Mouse (Mus musculus): ENCODE results near the gene Cacna2d3. TPM values are rescaled to one million over a fixed set of nuclear protein-coding genes. Genes with fewer than 3 reads are reported as not detected.
A peak's percentile ranks its signal among the peaks of the same experiment; 100 is the strongest.

The Cacna2d3 gene
- total RNA-seq, 2 experiments from 2014 or later = 112 to 115 TPM

GRCm38 (mm10) chr14:29157096-29157495, 564.6 kb downstream of the Cacna2d3 start:
- no peak for DNase-seq (ENCODE audit: extremely low spot score in 1 of 2, low spot score in 2 of 2)
- H3K27ac ChIP-seq = no peak overlapping the region
- no peak for TF ChIP-seq CTCF (IDR thresholded peaks at IDR 0.05)
- intact Hi-C loops (cut with DNase I) = no loop called here
- H3K4me3 ChIP-seq = no peak overlapping the region

- H3K4me3 ChIP-seq = no peak overlapping the region
- intact Hi-C loops (cut with DNase I) = no loop called here
- no peak overlapping the region for H3K27ac ChIP-seq
- no peak for TF ChIP-seq CTCF (IDR thresholded peaks at IDR 0.05)
- DNase-seq (ENCODE audit: extremely low spot score in 1 of 2, low spot score in 2 of 2) = no peak
Measured at GRCm38 (mm10) chr14:29144184-29144583, 577.5 kb downstream of the Cacna2d3 start.

GRCm38 (mm10) chr14:29137614-29138013, 584.0 kb downstream of the Cacna2d3 start:
- no peak for DNase-seq (ENCODE audit: extremely low spot score in 1 of 2, low spot score in 2 of 2)
- Histone ChIP-seq H3K4me3 (no peak overlapping the region), H3K27ac (no peak overlapping the region)
- TF ChIP-seq CTCF (IDR thresholded peaks at IDR 0.05) = no peak
- intact Hi-C loops (cut with DNase I) = no loop called here

GRCm38 (mm10) chr14:29137006-29137579, 584.6 kb downstream of the Cacna2d3 start:
- no peak for DNase-seq (ENCODE audit: extremely low spot score in 1 of 2, low spot score in 2 of 2)
- intact Hi-C loops (cut with DNase I) = no loop called here
- no peak for TF ChIP-seq CTCF (IDR thresholded peaks at IDR 0.05)
- H3K27ac ChIP-seq = no peak overlapping the region
- no peak overlapping the region for H3K4me3 ChIP-seq

- no peak overlapping the region for H3K27ac ChIP-seq
- TF ChIP-seq CTCF (IDR thresholded peaks at IDR 0.05) = no peak
- intact Hi-C loops (cut with DNase I) = no loop called here
- H3K4me3 ChIP-seq = no peak overlapping the region
- DNase-seq (ENCODE audit: extremely low spot score in 1 of 2, low spot score in 2 of 2) = no peak
Measured at GRCm38 (mm10) chr14:29134901-29135300, 586.8 kb downstream of the Cacna2d3 start.

- H3K27ac ChIP-seq = no peak overlapping the region
- no peak overlapping the region for H3K4me3 ChIP-seq
- intact Hi-C loops (cut with DNase I) = no loop called here
- no peak for DNase-seq (ENCODE audit: extremely low spot score in 1 of 2, low spot score in 2 of 2)
- TF ChIP-seq CTCF (IDR thresholded peaks at IDR 0.05) = no peak
Measured at GRCm38 (mm10) chr14:29130511-29130910, 591.2 kb downstream of the Cacna2d3 start.

- peak; percentile 52 for TF ChIP-seq CTCF (IDR thresholded peaks at IDR 0.05)
- Histone ChIP-seq H3K27ac (no peak overlapping the region), H3K4me3 (no peak overlapping the region)
- intact Hi-C loops (cut with DNase I) = loop anchor here (5.0 kb wide), 1 partner anchor 318 kb away; no protein-coding TSS in a partner anchor
- no peak for DNase-seq (ENCODE audit: extremely low spot score in 1 of 2, low spot score in 2 of 2)
Measured at GRCm38 (mm10) chr14:29123886-29124285, 597.8 kb downstream of the Cacna2d3 start.

- Histone ChIP-seq H3K27ac (no peak overlapping the region), H3K4me3 (no peak overlapping the region)
- intact Hi-C loops (cut with DNase I) = loop anchor here (5.0 kb wide), 1 partner anchor 320 kb away; no protein-coding TSS in a partner anchor
- no peak for DNase-seq (ENCODE audit: extremely low spot score in 1 of 2, low spot score in 2 of 2)
- TF ChIP-seq CTCF (IDR thresholded peaks at IDR 0.05) = no peak; the same call in 1 of the 2 replicates
Measured at GRCm38 (mm10) chr14:29122749-29123148, 598.9 kb downstream of the Cacna2d3 start.

GRCm38 (mm10) chr14:29113852-29114450, 607.7 kb downstream of the Cacna2d3 start:
- Histone ChIP-seq H3K27ac (no peak overlapping the region), H3K4me3 (no peak overlapping the region)
- DNase-seq (ENCODE audit: extremely low spot score in 1 of 2, low spot score in 2 of 2) = no peak
- TF ChIP-seq CTCF (IDR thresholded peaks at IDR 0.05) = no peak
- intact Hi-C loops (cut with DNase I) = no loop called here

GRCm38 (mm10) chr14:29111666-29112065, 610.0 kb downstream of the Cacna2d3 start:
- DNase-seq (ENCODE audit: extremely low spot score in 1 of 2, low spot score in 2 of 2) = no peak
- Histone ChIP-seq H3K4me3 (no peak overlapping the region), H3K27ac (no peak overlapping the region)
- no peak for TF ChIP-seq CTCF (IDR thresholded peaks at IDR 0.05)
- intact Hi-C loops (cut with DNase I) = no loop called here

GRCm38 (mm10) chr14:29110351-29111091, 611.1 kb downstream of the Cacna2d3 start:
- no peak for DNase-seq (ENCODE audit: extremely low spot score in 1 of 2, low spot score in 2 of 2)
- H3K27ac ChIP-seq = no peak overlapping the region
- TF ChIP-seq CTCF (IDR thresholded peaks at IDR 0.05) = peak; percentile 87
- intact Hi-C loops (cut with DNase I) = no loop called here
- H3K4me3 ChIP-seq = no peak overlapping the region

- no peak for TF ChIP-seq CTCF (IDR thresholded peaks at IDR 0.05)
- no peak overlapping the region for H3K4me3 ChIP-seq
- intact Hi-C loops (cut with DNase I) = no loop called here
Measured at GRCm38 (mm10) chr14:29107464-29107863, 614.2 kb downstream of the Cacna2d3 start.

More at GRCm38 (mm10) chr14:29107464-29107863, 614.2 kb downstream of the Cacna2d3 start:
- H3K27ac ChIP-seq = no peak overlapping the region
- DNase-seq (ENCODE audit: extremely low spot score in 1 of 2, low spot score in 2 of 2) = no peak
